Mouse (Mus musculus) C2C12 (cell line): ENCODE measurements around the gene Tns2. TPM values are rescaled to one million over a fixed set of nuclear protein-coding genes. Genes with fewer than 3 reads are reported as not detected.

Source experiments
- H3K27me3 ChIP-seq: one replicate; pipeline ENCODE4 v1.6.1; 2011; ENCODE audit not compliant: control insufficient read depth, insufficient read depth, insufficient read length
- H3K36me3 ChIP-seq: one replicate; pipeline ENCODE4 v1.6.1; 2011; ENCODE audit not compliant: control insufficient read depth, insufficient read depth
- H3K4me3 ChIP-seq: one replicate; pipeline ENCODE4 v1.5.1; 2011; ENCODE audit warnings: mild to moderate bottlenecking, control low read depth; ENCODE audit not compliant: poor library complexity, insufficient read depth, severe bottlenecking
- H3K79me2 ChIP-seq: one replicate; pipeline ENCODE4 v1.6.1; 2011; ENCODE audit not compliant: control insufficient read depth, insufficient read depth
- H3K79me3 ChIP-seq: one replicate; pipeline ENCODE4 v1.6.1; 2011; ENCODE audit warnings: low read depth, control low read depth
- H3ac ChIP-seq: one replicate; pipeline ENCODE3; 2011; ENCODE audit warnings: low read depth; ENCODE audit not compliant: control insufficient read depth, insufficient read length
- CEBPB ChIP-seq: IDR thresholded peaks from one replicate; pipeline ENCODE4 v1.6.1; 2011; ENCODE audit warnings: low read depth, mild to moderate bottlenecking, control low read depth, moderate library complexity
- CTCF ChIP-seq: IDR thresholded peaks from one replicate; pipeline ENCODE4 v1.5.1; 2011; ENCODE audit not compliant: control insufficient read depth, insufficient read depth, insufficient read length
- FOSL1 ChIP-seq: IDR thresholded peaks from one replicate; pipeline ENCODE4 v1.8.0; 2011; ENCODE audit warnings: mild to moderate bottlenecking, low read length; ENCODE audit not compliant: poor library complexity, insufficient read depth, severe bottlenecking
- MAX ChIP-seq: IDR thresholded peaks from one replicate; pipeline ENCODE4 v1.6.1; 2011; ENCODE audit warnings: mild to moderate bottlenecking, control low read depth
- MYOD1 ChIP-seq: IDR thresholded peaks from one replicate; pipeline ENCODE4 v1.6.1; 2011; ENCODE audit warnings: low read depth; ENCODE audit not compliant: control insufficient read depth, insufficient read length
- MYOG ChIP-seq: IDR thresholded peaks from one replicate; pipeline ENCODE4 v1.6.1; 2011; ENCODE audit not compliant: control insufficient read depth, insufficient read length; ENCODE audit errors: extremely low read depth
- USF1 ChIP-seq: IDR thresholded peaks from one replicate; pipeline ENCODE4 v1.6.1; 2011; ENCODE audit warnings: low read depth, mild to moderate bottlenecking, control low read depth, moderate library complexity
- polyA plus RNA-seq: library from polyadenylated mRNA; unstranded; fragments of >200 nt; fragmentation: generic; extraction: Trizol; gene quantifications from one replicate; pipeline ENCODE4 v1.2.1, GENCODE M21; 2012; ENCODE audit warnings: missing spikeins

Gene Tns2
- polyA plus RNA-seq, 1 experiment: 67.8 TPM

DNA sequence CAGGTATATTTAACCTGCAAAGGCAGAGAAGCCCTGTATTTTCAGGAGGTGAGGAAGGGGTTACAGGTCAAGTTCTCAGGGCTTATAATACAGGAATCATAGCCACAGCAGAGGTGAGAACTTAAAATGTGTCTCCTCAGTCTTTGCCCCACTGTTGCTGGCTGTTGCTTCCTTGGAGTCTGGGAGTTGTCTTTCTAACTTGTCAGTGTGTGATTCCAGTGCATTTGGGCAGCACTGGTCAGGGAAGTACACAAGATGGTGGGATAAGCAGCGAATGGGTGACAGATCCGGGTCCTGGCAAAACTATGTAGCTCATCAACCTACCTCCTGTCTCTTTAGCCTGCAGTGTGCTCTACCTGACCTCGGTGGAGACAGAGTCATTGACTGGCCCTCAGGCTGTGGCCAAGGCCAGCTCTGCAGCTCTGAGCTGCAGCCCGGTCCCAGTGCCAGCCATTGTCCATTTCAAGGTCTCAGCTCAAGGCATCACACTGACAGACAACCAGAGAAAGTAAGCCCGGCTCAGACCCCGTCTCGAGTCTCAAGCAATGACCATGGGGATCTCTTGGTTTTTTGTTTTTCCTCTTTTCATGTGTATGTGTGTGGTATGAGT, 14.5 kb downstream of the Tns2 start:
- H3K79me3 ChIP-seq: no peaks in the 10 kb centered on the region
- TF ChIP-seq MYOD1: no peak
- H3K36me3 ChIP-seq: peaks cover 95% of the 10 kb centered on the region
- no peak overlapping the region for H3K4me3 ChIP-seq
- H3K79me2 ChIP-seq: peaks cover 7% of the 10 kb centered on the region
- H3ac ChIP-seq: no peak overlapping the region
- no peaks in the 10 kb centered on the region for H3K27me3 ChIP-seq

DNA sequence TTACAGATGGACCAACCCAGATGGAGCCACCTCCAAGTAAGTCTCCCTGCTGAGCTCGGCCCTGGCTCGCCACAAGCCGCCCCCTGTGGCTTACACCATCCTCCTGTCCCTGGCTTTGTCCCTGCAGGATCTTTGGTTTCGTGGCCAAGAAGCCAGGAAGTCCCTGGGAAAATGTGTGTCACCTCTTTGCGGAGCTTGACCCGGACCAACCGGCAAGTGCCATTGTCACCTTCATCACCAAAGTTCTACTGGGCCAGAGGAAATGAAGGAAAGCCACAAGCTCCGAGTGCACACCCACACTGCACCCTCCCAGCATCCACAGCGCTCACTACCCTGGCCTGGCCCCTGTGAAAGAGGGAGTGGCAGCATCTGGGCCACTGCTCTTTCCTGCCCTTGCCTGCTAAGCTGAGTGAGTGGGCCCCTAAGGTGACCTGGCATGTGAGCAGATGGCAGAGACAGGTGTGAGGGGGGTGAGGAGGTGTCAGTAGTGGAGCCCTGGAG, 15.6 kb downstream of the Tns2 start:
- H3K4me3 ChIP-seq: no peak overlapping the region
- peaks cover under 1% of the 10 kb centered on the region for H3K79me2 ChIP-seq
- no peak overlapping the region for H3ac ChIP-seq
- peaks cover 92% of the 10 kb centered on the region for H3K36me3 ChIP-seq
- H3K27me3 ChIP-seq: no peaks in the 10 kb centered on the region
- no peak for TF ChIP-seq USF1
- TF ChIP-seq CTCF: no peak
- no peak for TF ChIP-seq FOSL1
- no peak for TF ChIP-seq MYOG
- no peak for TF ChIP-seq MAX
- TF ChIP-seq CEBPB: no peak
- no peak for TF ChIP-seq MYOD1
- no peaks in the 10 kb centered on the region for H3K79me3 ChIP-seq

DNA sequence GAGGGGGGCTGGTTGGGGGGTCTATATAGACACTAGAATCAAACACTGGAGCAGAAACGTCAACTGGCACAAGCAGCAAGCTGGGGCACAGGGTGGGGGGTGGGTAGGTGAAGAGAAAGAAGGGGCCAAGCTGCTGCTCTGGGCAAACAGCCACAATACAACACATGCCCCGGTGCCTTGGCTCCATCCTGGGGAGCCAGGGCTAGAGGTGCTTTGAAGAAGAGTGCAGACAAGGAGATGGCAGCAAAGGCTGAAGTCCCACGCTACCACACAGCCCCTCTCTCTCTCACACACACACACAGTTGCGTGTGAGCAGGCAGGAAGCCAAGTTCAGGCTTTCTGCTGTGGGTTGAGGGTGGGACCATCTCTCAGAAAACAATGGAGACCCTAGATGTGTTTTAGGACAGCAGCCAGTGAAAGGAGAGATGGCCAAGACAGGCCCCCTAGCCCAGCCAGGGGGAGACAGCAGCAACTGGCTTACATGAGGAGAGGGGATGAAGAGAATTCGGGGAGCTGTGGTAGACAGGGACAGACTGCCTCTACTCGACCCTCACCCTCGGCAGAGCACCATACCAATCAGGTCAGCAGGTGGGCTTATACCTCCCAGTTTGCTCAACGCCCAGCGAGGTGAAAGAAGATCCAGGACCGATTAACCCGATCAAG, 16.7 kb downstream of the Tns2 start:
- Histone ChIP-seq H3ac (no peak overlapping the region), H3K36me3 (peaks cover 92% of the 10 kb centered on the region), H3K79me2 (no peaks in the 10 kb centered on the region), H3K4me3 (no peak overlapping the region), H3K79me3 (no peaks in the 10 kb centered on the region), H3K27me3 (no peaks in the 10 kb centered on the region)
- TF ChIP-seq FOSL1 (no peak), CEBPB (no peak), USF1 (no peak), MAX (no peak), MYOD1 (no peak), MYOG (no peak), CTCF (no peak)

DNA sequence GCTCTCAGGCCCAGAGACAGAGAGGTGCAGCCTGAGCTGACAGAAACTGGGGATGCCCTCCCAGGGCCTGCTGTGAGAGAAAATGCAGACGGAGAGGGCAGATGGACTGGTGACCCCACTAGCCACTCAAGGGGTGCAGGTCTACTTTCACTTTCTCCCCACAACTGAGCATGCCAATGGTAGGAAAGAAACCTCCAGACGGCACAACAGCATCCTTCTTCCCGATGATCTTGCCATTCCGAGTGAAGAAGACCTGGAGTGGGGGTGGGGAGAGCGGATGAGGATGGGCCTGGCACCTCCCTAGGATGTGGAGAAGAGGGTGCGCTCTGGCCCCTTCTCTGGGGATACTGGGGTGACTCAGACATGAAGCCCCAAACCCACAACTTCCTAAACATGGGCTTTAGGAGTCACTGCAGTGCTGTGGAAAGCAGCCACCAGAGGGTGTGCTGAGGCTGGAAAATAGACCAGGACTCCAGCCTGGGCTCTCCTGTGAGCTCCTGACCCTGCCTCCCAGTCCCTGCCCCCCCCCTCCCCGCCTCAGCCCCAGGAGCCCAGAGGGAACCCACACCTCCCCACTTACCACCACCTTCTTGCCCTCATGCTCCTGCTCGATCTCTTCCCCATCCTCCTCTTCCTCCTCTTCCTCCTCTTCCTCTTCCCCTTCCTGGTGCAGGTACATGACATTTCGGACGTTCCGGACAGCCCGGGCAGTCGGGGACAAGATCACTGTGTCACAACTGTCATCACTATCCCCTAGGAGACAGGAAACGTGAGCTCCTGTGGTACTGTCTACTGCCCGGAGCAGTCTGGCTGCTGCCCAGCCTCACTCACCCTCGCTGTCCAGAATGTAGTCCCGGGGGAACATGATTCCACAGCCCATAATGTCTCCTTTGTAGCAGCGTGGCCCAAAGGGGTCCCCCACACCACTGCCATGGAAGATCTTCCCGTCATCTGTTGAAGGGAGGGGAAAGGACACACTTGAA, 17.5 kb downstream of the Tns2 start:
- Histone ChIP-seq H3K27me3 (no peaks in the 10 kb centered on the region), H3K4me3 (no peak overlapping the region), H3ac (no peak overlapping the region), H3K36me3 (peaks cover 85% of the 10 kb centered on the region), H3K79me3 (no peaks in the 10 kb centered on the region), H3K79me2 (no peaks in the 10 kb centered on the region)
- TF ChIP-seq MYOD1 (no peak), MYOG (no peak), FOSL1 (no peak), USF1 (no peak), CTCF (peak; percentile 11), CEBPB (no peak), MAX (no peak)

DNA sequence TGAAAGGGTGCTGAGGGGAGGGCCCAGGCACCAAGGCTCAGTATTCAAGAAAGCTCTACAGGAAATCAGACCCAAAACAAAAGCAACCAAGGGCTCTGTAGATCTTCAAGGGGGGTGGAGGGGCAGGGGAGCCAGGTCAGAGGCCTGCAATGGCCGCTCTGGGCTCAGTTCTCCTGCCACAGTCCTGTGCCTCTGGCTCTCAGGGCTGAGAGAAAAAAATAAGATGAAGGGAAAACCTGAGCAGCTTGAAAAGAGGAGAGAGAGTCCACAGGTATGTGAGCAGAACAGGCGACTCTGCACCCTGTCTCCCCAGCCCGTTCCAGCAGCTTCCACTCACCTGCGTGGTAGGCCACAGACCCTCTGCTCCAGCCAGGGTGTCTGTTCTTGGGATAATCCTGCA, 18.4 kb downstream of the Tns2 start:
- Histone ChIP-seq H3K36me3 (peaks cover 77% of the 10 kb centered on the region), H3K79me3 (no peaks in the 10 kb centered on the region), H3ac (no peak overlapping the region), H3K27me3 (no peaks in the 10 kb centered on the region), H3K4me3 (no peak overlapping the region), H3K79me2 (no peaks in the 10 kb centered on the region)
- no peak for TF ChIP-seq MAX
- no peak for TF ChIP-seq CTCF
- no peak for TF ChIP-seq MYOG

DNA sequence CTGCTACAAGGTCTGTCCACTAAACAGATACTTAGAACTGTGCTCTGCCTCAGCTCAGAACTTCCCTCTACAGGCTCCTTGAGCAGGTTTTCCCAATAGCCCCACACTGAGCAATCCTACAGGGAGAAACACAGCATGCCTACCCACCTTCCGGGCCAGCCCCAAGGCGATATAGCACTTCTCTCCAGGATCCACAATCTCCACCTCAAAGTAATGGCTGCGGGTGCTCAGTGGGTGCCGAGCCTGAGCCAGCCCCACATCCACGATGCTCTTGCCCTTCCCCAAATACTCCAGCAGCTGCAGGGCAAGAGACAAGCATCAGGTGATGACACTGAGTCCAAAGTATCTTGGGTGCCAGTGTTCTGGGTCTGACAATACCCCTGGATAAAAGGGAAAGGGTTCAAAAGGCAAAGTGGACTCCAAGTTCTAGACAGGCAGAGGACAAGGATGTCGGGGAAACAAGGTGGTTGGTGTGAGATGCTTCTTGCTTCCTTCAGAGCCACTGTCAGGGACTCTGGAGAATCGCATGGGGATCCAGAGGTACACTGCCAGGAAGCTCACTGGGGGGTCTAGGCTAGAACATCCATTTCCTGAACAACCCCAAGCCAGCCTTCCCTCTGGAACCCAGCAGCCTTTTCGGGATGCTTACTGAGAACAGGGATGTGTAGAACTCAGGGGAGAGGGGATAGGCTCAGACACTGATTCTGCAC, 19.1 kb downstream of the Tns2 start:
- peaks cover 71% of the 10 kb centered on the region for H3K36me3 ChIP-seq
- no peaks in the 10 kb centered on the region for H3K27me3 ChIP-seq
- H3K79me2 ChIP-seq: no peaks in the 10 kb centered on the region
- no peaks in the 10 kb centered on the region for H3K79me3 ChIP-seq
- H3K4me3 ChIP-seq: no peak overlapping the region
- H3ac ChIP-seq: no peak overlapping the region
- no peak for TF ChIP-seq MAX
